Mouse (Mus musculus) brown adipose tissue, adult 24 weeks (tissue): ENCODE data around the gene Ankrd63. TPM values are rescaled to one million over a fixed set of nuclear protein-coding genes. Genes with fewer than 3 reads are reported as not detected.

Experiments used
- H3K27ac ChIP-seq: fragments of 200-500 bp; replicated peaks from 2 replicates; pipeline ENCODE4 v1.5.1; 2012; ENCODE audit warnings: low read depth, mild to moderate bottlenecking, low read length
- H3K4me1 ChIP-seq: fragments of 200-500 bp; 2 replicates; pipeline ENCODE4 v1.6.1; 2012; ENCODE audit warnings: low read length, mixed read lengths; ENCODE audit not compliant: control insufficient read depth, insufficient read depth, insufficient read length
- H3K4me3 ChIP-seq: fragments of 200-500 bp; 2 replicates; pipeline ENCODE4 v1.5.1; 2012; ENCODE audit warnings: low read depth, mild to moderate bottlenecking, low read length, moderate library complexity; ENCODE audit not compliant: insufficient read depth
- polyA plus RNA-seq: library from polyadenylated mRNA; stranded (reverse); fragments of >200 nt; gene quantifications from 2 replicates; pipeline ENCODE4 v1.2.4, GENCODE M21; 2012; ENCODE audit not compliant: missing spikeins, insufficient read depth, insufficient read length

Gene Ankrd63
- not detected in 2 replicates for polyA plus RNA-seq

- Histone ChIP-seq H3K4me3 (peak within 1 kb of the TSS; percentile 44), H3K4me1 (peaks cover 5% of the 10 kb centered on the region; the same call in 1 of the 2 replicates), H3K27ac (no peak within 1 kb of the TSS)
Measured at GRCm38 (mm10) chr2:118703913-118704730, at the start of gene Ankrd63. TSS of gene Ankrd63 (minus strand) at chr2:118703963.

DNA sequence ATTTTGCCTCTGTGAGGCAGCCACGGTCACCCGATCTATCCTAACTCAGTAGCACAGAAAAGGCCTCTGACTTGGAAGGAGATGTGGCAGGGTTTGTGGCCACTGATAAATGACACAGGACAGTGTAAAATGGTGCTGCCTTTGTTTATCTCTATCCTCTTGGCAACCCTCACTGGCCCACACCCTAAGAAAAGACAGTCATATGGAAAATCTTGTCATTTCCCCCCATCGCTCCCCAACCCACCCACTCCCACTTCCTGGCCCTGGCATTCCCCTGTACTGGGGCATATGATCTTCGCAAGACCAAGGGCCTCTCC is 49.0 kb upstream of the Ankrd63 start:
- H3K4me1 ChIP-seq: peaks cover 3% of the 10 kb centered on the region; the same call in 1 of the 2 replicates
- H3K27ac ChIP-seq: no peak overlapping the region
- no peak overlapping the region for H3K4me3 ChIP-seq

- Histone ChIP-seq H3K4me1 (peaks cover 2% of the 10 kb centered on the region; the same call in 1 of the 2 replicates), H3K27ac (no peak overlapping the region), H3K4me3 (no peak overlapping the region)
Measured at GRCm38 (mm10) chr2:118751896-118752791, 48.4 kb upstream of the Ankrd63 start.

GRCm38 (mm10) chr2:118750476-118750875 is 46.7 kb upstream of the Ankrd63 start:
- Histone ChIP-seq H3K4me1 (no peaks in the 10 kb centered on the region), H3K4me3 (no peak overlapping the region), H3K27ac (no peak overlapping the region)

GRCm38 (mm10) chr2:118749341-118749884 is 45.6 kb upstream of the Ankrd63 start:
- Histone ChIP-seq H3K4me3 (no peak overlapping the region), H3K27ac (no peak overlapping the region), H3K4me1 (peaks cover 3% of the 10 kb centered on the region; the same call in 1 of the 2 replicates)

DNA sequence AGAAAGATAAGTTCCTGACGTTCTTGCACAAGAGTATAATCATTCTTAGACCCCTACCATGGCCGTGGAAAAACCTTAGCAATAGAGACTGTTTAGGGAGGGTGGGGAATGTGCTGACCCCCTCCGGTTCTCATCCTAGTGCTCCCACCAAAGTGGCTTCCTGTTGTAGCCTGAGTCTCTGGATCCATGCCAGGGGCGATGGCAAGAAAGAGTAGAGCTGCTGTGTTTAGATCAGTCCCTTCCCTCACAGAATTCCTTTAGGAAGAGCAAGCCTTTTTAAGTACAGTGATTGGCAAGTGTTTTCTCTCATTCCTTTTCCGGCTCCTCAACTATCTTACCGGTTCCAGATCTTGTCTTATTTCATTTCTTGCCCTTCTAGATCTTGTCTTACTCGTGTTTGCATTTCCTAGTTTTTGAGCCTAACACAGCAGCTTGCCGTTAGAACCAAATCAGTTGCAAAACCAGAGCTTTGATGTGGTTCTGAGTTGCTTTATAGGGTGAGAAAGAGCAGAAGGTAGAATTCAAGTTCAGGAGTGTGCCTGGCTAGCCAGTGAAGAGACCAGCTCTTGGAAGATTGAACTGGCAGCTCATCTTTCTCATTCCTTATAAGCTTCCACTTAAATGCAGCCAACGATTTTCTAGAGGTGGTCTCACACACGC is 43.7 kb upstream of the Ankrd63 start:
- Histone ChIP-seq H3K4me1 (peaks cover 5% of the 10 kb centered on the region; the same call in 1 of the 2 replicates), H3K27ac (no peak overlapping the region), H3K4me3 (peak overlapping the region; percentile 95)

GRCm38 (mm10) chr2:118745915-118746901 is 42.4 kb upstream of the Ankrd63 start:
- peak overlapping the region; percentile 95 for H3K4me3 ChIP-seq
- H3K4me1 ChIP-seq: peaks cover 5% of the 10 kb centered on the region; the same call in 1 of the 2 replicates
- H3K27ac ChIP-seq: peak overlapping the region; percentile 65

GRCm38 (mm10) chr2:118745232-118745884 is 41.6 kb upstream of the Ankrd63 start, which contains the start of gene Inafm2:
TSS of gene Inafm2 (plus strand) at chr2:118745758.
- H3K4me1 ChIP-seq: peaks cover 5% of the 10 kb centered on the region; the same call in 1 of the 2 replicates
- H3K4me3 ChIP-seq: peak within 1 kb of the TSS; percentile 95

GRCm38 (mm10) chr2:118744621-118745020 is 40.9 kb upstream of the Ankrd63 start:
- H3K27ac ChIP-seq: peak overlapping the region; percentile 43
- H3K4me1 ChIP-seq: peaks cover 5% of the 10 kb centered on the region; the same call in 1 of the 2 replicates
- peak overlapping the region; percentile 95; the same call in 1 of the 2 replicates for H3K4me3 ChIP-seq

More at GRCm38 (mm10) chr2:118745232-118745884, 41.6 kb upstream of the Ankrd63 start, which contains the start of gene Inafm2:
- peak within 1 kb of the TSS; percentile 65 for H3K27ac ChIP-seq

GRCm38 (mm10) chr2:118743261-118743943 is 39.6 kb upstream of the Ankrd63 start:
- H3K4me1 ChIP-seq: peaks cover 5% of the 10 kb centered on the region; the same call in 1 of the 2 replicates

DNA sequence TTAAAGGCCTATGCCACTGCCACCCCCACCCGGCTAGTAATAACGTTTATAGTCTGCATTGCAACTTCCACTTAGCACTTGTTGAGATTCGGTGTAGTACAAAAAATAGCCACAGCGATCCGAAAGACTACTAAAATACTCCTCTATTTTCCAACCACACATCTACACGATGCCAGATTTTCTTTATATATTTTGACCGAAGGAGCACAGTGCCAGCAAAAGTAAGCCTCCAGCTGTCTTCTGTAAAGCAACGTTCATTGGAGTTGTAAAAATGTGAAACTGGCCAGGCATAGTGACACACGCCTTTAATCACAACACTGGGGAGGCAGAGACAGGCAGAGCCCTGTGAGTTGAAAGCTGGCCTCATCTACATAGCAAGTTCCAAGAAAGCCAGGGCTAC is 37.4 kb upstream of the Ankrd63 start:
- peaks cover 5% of the 10 kb centered on the region; the same call in 1 of the 2 replicates for H3K4me1 ChIP-seq
- no peak overlapping the region for H3K27ac ChIP-seq
- no peak overlapping the region for H3K4me3 ChIP-seq

More at GRCm38 (mm10) chr2:118743261-118743943, 39.6 kb upstream of the Ankrd63 start:
- no peak overlapping the region for H3K27ac ChIP-seq
- no peak overlapping the region for H3K4me3 ChIP-seq

DNA sequence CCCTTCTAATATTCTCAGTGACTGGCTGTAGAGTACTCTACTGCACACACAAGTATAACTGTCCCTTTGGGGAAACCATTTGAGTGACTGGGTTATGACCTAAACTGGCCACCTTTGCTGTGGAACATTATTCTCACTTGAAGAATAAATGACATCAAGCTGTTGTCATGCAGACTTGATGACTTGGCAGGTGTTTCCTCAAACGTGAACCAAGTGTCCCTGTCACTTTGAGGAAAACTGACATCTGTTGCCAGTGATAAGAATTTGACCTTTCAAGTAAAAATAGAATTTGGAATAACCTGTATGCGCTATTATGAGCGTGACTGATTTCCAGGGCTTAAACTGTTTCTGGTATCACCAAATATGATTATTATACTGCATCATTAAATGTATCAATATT is 36.6 kb upstream of the Ankrd63 start:
- no peak overlapping the region for H3K4me3 ChIP-seq
- no peak overlapping the region for H3K27ac ChIP-seq
- H3K4me1 ChIP-seq: peaks cover 5% of the 10 kb centered on the region; the same call in 1 of the 2 replicates
